In the genomic region with DNA sequence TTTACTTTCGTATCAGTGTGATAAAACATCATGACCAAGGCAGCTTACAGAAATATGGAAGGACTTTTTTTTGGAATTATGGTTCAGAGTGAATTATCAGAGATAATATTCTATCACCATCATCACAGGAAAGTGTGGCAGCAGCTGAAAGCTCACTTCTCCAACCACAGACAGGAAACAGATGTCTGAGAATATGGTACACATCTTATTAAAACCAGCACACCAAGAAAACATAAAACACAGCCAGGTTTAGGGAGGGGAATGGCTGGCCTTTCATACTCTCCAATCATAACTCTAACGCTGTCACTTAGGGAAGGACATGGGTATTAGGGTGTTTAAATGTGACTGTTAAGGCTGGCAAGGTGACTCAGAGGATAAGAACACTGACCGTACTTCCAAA, we compare ENCODE assay signal across 23 mouse cellular contexts. TPM values are rescaled to one million over a fixed set of nuclear protein-coding genes. Genes with fewer than 3 reads are reported as not detected.
DNase-seq lines count a peak whose midpoint lies in the region; ATAC-seq and TF ChIP-seq lines count a peak whose summit lies in the region.
"Had no signal": no experiment of that assay in that cellular context is flagged by ENCODE, and none has a peak within 500 bp of the region (broad histone marks: within the 10 kb centered on the region; RNA-seq: fewer than 3 reads in every experiment).

No protein-coding gene starts in this region.

- TF ChIP-seq RAD21 in MEL (IDR thresholded peaks at IDR 0.05; ENCODE audit: low read depth, low read length), result no peak

- peaks cover 4 to 17% of the 10 kb centered on the region in 2 experiments for H3K4me1 ChIP-seq in MEL (ENCODE audit: control insufficient read depth in 1 of 2, insufficient read depth in 2 of 2, low read length in 2 of 2)
- H3K4me1 ChIP-seq: embryonic facial prominence, embryonic 13.5 days; embryonic facial prominence, embryonic 15.5 days; forebrain, embryonic 10.5 days; forebrain, embryonic 12.5 days had no signal

- peaks cover 0 to 7% of the 10 kb centered on the region in 2 experiments; a peak in 2 of 4 replicates for H3K36me3 ChIP-seq in MEL (ENCODE audit: control insufficient read depth in 1 of 2, insufficient read depth in 2 of 2, low read length in 2 of 2)
- H3K36me3 ChIP-seq: embryonic facial prominence, embryonic 13.5 days; embryonic facial prominence, embryonic 15.5 days; forebrain, embryonic 10.5 days; forebrain, embryonic 12.5 days had no signal

- intact Hi-C loops in gastrocnemius, postnatal 36 days (cut with DNase I), result loop anchor here (5.0 kb wide), 1 partner anchor 58 kb away; no protein-coding TSS in a partner anchor

- TF ChIP-seq EP300 in MEL (IDR thresholded peaks at IDR 0.05; ENCODE audit: low read depth in 1 of 2, low read length in 2 of 2), result peak; percentile 9 to 22; a peak in 1 of 4 replicates

- H3K4me3 ChIP-seq in MEL (ENCODE audit: control insufficient read depth in 1 of 2, insufficient read depth in 1 of 2, low read depth in 2 of 2, low read length in 2 of 2), result no peak overlapping the region
- H3K4me3 ChIP-seq: embryonic facial prominence, embryonic 13.5 days; embryonic facial prominence, embryonic 15.5 days; erythroblast, embryonic 14.5 days; forebrain, embryonic 10.5 days; forebrain, embryonic 12.5 days had no signal

- TF ChIP-seq POLR2A in MEL (IDR thresholded peaks at IDR 0.05; ENCODE audit: control insufficient read depth in 1 of 2, insufficient read depth in 1 of 2, low read depth in 1 of 2, low read length in 2 of 2, poor library complexity in 1 of 2), result no peak

- peak; percentile 46 for DNase-seq in 416B (ENCODE audit: low read depth)
- no peak for DNase-seq in MEL (ENCODE audit: low read depth, low spot score)
- no peak for DNase-seq in layer of hippocampus, adult 9-10 months (ENCODE audit: low spot score)
- no peak for DNase-seq in testis, postnatal 14 days (ENCODE audit: low spot score)
- no peak for DNase-seq in gastrocnemius, postnatal 36 days
- DNase-seq: adrenal gland, adult 2 months; adrenal gland, postnatal 10 days; adrenal gland, postnatal 36 days; cerebellum, adult 11-12 months; cerebellum, adult 2 months; cerebellum, adult 9-10 months; cerebellum, postnatal 10 days; cerebellum, postnatal 25 days; embryo, embryonic 11 days had no signal

- no peak overlapping the region for H3K9ac ChIP-seq in MEL (ENCODE audit: control insufficient read depth, low read depth, low read length, poor library complexity, severe bottlenecking)
- H3K9ac ChIP-seq: embryonic facial prominence, embryonic 13.5 days; embryonic facial prominence, embryonic 15.5 days; forebrain, embryonic 12.5 days had no signal

- peak; percentile 43 for ATAC-seq in granulocyte monocyte progenitor cell, adult 5-6 weeks (replicated peaks; ENCODE audit: poor library complexity, severe bottlenecking)
- peak; percentile 76 for ATAC-seq in megakaryocyte progenitor cell, adult 5-6 weeks (replicated peaks; ENCODE audit: poor library complexity)
- ATAC-seq: forebrain, embryonic 14.5 days; forebrain, embryonic 16.5 days had no signal

- H3K79me2 ChIP-seq in MEL (ENCODE audit: control insufficient read depth, insufficient read depth, low read length, poor library complexity), result no peaks in the 10 kb centered on the region

- no peaks in the 10 kb centered on the region for H3K27me3 ChIP-seq in MEL (ENCODE audit: control insufficient read depth in 1 of 2, insufficient read depth in 2 of 2, low read length in 2 of 2)
- H3K27me3 ChIP-seq: embryonic facial prominence, embryonic 13.5 days; embryonic facial prominence, embryonic 15.5 days; forebrain, embryonic 12.5 days had no signal

- no peak for TF ChIP-seq CTCF in MEL (IDR thresholded peaks at IDR 0.05 in 2 of 3, conservative IDR thresholded peaks at IDR 0.05 in 1 of 3; ENCODE audit: control insufficient read depth in 1 of 3, insufficient read depth in 1 of 3, low read depth in 2 of 3, low read length in 3 of 3, poor library complexity in 1 of 3, severe bottlenecking in 1 of 3)

- H3K9me3 ChIP-seq in MEL (replicated peaks; ENCODE audit: insufficient read depth, low read length), result no peaks in the 10 kb centered on the region
- H3K9me3 ChIP-seq: embryonic facial prominence, embryonic 13.5 days; embryonic facial prominence, embryonic 15.5 days; forebrain, embryonic 10.5 days; forebrain, embryonic 12.5 days had no signal

- H3K27ac ChIP-seq in MEL (ENCODE audit: control insufficient read depth, low read depth, low read length), result no peak overlapping the region
- H3K27ac ChIP-seq: embryonic facial prominence, embryonic 13.5 days; embryonic facial prominence, embryonic 15.5 days; forebrain, embryonic 10.5 days; forebrain, embryonic 12.5 days had no signal

TF ChIP-seq in MEL, 35 proteins besides CTCF, POLR2A, EP300 and RAD21:
- peak; percentile 51 for TF ChIP-seq ETS1 (IDR thresholded peaks at IDR 0.05; ENCODE audit: low read depth, low read length)
- no peak for TF ChIP-seq MAX (IDR thresholded peaks at IDR 0.05; ENCODE audit: low read length)
- no peak for TF ChIP-seq KAT2A (conservative IDR thresholded peaks at IDR 0.05; ENCODE audit: low read depth, low read length)

RNA-seq across cellular contexts. Expression of a gene that starts 14.8 kb away (rescaled TPM):
- total RNA-seq in MEL (2012; rRNA removed), result 0.96 and 1.2 TPM in 2 replicates
- 1 to 10 TPM in 1 of 2 experiments, not detected in 1; 6.1 TPM for polyA plus RNA-seq in MEL (2012; ENCODE audit: insufficient read depth in 1 of 2, insufficient read length in 2 of 2, low read depth in 1 of 2, low replicate concordance in 2 of 2, missing spikeins in 1 of 2)
- not detected in 2 replicates for total RNA-seq in granulocyte monocyte progenitor cell, adult 5-6 weeks (2014; fragmentation: Nextera tagmentation)
- total RNA-seq in granulocyte monocyte progenitor cell, adult 5-6 weeks (2017), result 0.09 TPM in 1 of 2 replicates, not detected in the other
- 0.17 and 1.1 TPM in 2 replicates for total RNA-seq in megakaryocyte progenitor cell, adult 5-6 weeks (2015)
- total RNA-seq in megakaryocyte progenitor cell, adult 5-6 weeks (2017), result 0.25 and 0.74 TPM in 2 replicates
- under 1 TPM; 0.15 to 0.26 TPM for total RNA-seq in gastrocnemius, postnatal 36 days (2021)
- polyA plus RNA-seq: erythroblast, embryonic 14.5 days had no signal

RNA-seq across cellular contexts. Expression of a gene that starts 59.3 kb away (rescaled TPM):
- total RNA-seq in MEL (2012; rRNA removed), result 20.2 and 24.6 TPM in 2 replicates
- 10 to 100 TPM; 26.4 to 54.2 TPM for polyA plus RNA-seq in MEL (2012; ENCODE audit: insufficient read depth in 1 of 2, insufficient read length in 2 of 2, low read depth in 1 of 2, low replicate concordance in 2 of 2, missing spikeins in 1 of 2)
- 20.5 and 39.4 TPM in 2 replicates for total RNA-seq in granulocyte monocyte progenitor cell, adult 5-6 weeks (2014; fragmentation: Nextera tagmentation)
- 59.6 and 63.2 TPM in 2 replicates for total RNA-seq in granulocyte monocyte progenitor cell, adult 5-6 weeks (2017)
- total RNA-seq in megakaryocyte progenitor cell, adult 5-6 weeks (2015), result 21.0 and 31.7 TPM in 2 replicates
- 51.5 and 64.8 TPM in 2 replicates for total RNA-seq in megakaryocyte progenitor cell, adult 5-6 weeks (2017)
- total RNA-seq in gastrocnemius, postnatal 36 days (2021), result 10 to 100 TPM in 1 of 2 experiments, 1 to 10 TPM in 1; 9.1 to 11.3 TPM
